Mouse (Mus musculus): ENCODE results near the gene Gm20920.
"Not testable (repeated sequence)": the region's sequence is repeated elsewhere in the genome, so short reads cannot be mapped to it uniquely, and the experiment has no call there.

The Gm20920 gene

GRCm38 (mm10) chrY:51851820-51852219 is at the start of gene Gm20920:
Gm20920 (plus strand) TSS chrY:51852120.
- not testable (repeated sequence) for DNase-seq (ENCODE audit: low read depth, low spot score)
